Mouse (Mus musculus) intestine, embryonic 14.5 days (tissue): ENCODE results near the gene Sgpl1. TPM values are rescaled to one million over a fixed set of nuclear protein-coding genes. Genes with fewer than 3 reads are reported as not detected.
A peak's percentile ranks its signal among the peaks of the same experiment; 100 is the strongest.

Source experiments
- ATAC-seq: fragments of 200-750 bp; cut with Nextera tagmentation; replicated peaks from 2 replicates; pipeline ENCODE4 v1.8.0; 2017; ENCODE audit warnings: low read depth, moderate number of reproducible peaks, moderate TSS enrichment, moderate library complexity; ENCODE audit not compliant: low FRiP score, low TSS enrichment
- DNase-seq: peaks from one replicate; pipeline ENCODE4 v3.0.0-alpha.2; 2018; ENCODE audit warnings: low spot score
- H3K27ac ChIP-seq: fragments of 300-500 bp; sonication (generic); 2 replicates; pipeline ENCODE4 v1.5.1; 2014; ENCODE audit warnings: low read depth, mild to moderate bottlenecking, control low read depth
- H3K27me3 ChIP-seq: fragments of 300-500 bp; sonication (generic); replicated peaks from 2 replicates; pipeline ENCODE4 v1.6.1; 2014; ENCODE audit warnings: low read length, control low read depth; ENCODE audit not compliant: control insufficient read depth, insufficient read depth
- H3K36me3 ChIP-seq: fragments of 300-500 bp; sonication (generic); 2 replicates; pipeline ENCODE4 v1.6.1; 2014; ENCODE audit warnings: low read length, control low read depth; ENCODE audit not compliant: control insufficient read depth, insufficient read depth
- H3K4me1 ChIP-seq: fragments of 300-500 bp; sonication (generic); replicated peaks from 2 replicates; pipeline ENCODE4 v1.6.1; 2014; ENCODE audit warnings: low read length, control low read depth, mixed read lengths; ENCODE audit not compliant: control insufficient read depth, insufficient read depth
- H3K4me2 ChIP-seq: fragments of 300-500 bp; sonication (generic); 2 replicates; pipeline ENCODE4 v1.6.1; 2014; ENCODE audit warnings: low read length
- H3K4me3 ChIP-seq: fragments of 300-500 bp; sonication (generic); 2 replicates; pipeline ENCODE4 v1.5.1; 2014; ENCODE audit warnings: low read depth, low read length, control low read depth, mixed read lengths
- H3K9ac ChIP-seq: fragments of 300-500 bp; sonication (generic); 2 replicates; pipeline ENCODE4 v1.6.1; 2014; ENCODE audit warnings: mild to moderate bottlenecking, low read length
- H3K9me3 ChIP-seq: fragments of 300-500 bp; sonication (generic); 2 replicates; pipeline ENCODE4 v1.6.1; 2016; ENCODE audit warnings: low read length, control low read depth; ENCODE audit not compliant: control insufficient read depth
- WGBS: fragments of 180-500 bp; shearing (Covaris S2); extraction: QIAGEN DNeasy Blood & Tissue Kit; methylation state at CpG from one replicate; pipeline ENCODE4 v1.1.7; 2014; 5-methylcytosine and 5-hydroxymethylcytosine counted together
- polyA plus RNA-seq: library from polyadenylated mRNA; unstranded; fragments of >200 nt; fragmentation: Nextera tagmentation; extraction: Ambion mirVana; gene quantifications from 2 replicates; pipeline ENCODE4 v1.2.1, GENCODE M21; 2014

Sgpl1 gene
- polyA plus RNA-seq, 1 experiment from 2014 or later: 59.4 TPM

DNA sequence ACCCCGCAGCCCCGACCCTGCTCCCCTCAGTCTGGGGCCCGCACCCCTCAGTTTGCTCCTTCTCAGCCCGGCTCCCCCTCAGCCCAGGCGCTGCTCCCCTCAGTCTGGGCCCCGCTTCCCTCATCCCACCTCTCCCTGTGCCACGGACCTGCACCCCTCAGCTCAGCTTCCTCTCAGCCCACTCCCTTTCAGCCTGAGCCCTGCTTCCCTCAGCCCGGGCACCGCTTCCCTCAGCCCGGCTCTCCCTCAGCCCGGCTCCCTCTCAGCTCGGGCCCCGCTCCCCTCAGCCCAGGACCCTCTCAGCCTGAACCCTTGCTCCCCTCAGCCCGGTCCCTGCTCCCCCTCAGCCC is 721 bp downstream of the Sgpl1 start:
- H3K36me3 ChIP-seq: 0 out of 2 replicates have a peak, but pooled peaks cover 9% of the 10 kb centered on the region
- H3K9ac ChIP-seq: peak overlapping the region; percentile 82
- DNase-seq (peak; percentile 80), ATAC-seq (peak; percentile 34; the same call in 1 of the 2 replicates)
- peak overlapping the region; percentile 70 for H3K4me2 ChIP-seq
- no peaks in the 10 kb centered on the region for H3K27me3 ChIP-seq
- 1% methylated on average over 14 of the region's 14 CpGs for WGBS
- H3K4me3 ChIP-seq: peak overlapping the region; percentile 72
- H3K9me3 ChIP-seq: no peaks in the 10 kb centered on the region
- H3K27ac ChIP-seq: peak overlapping the region; percentile 93
- H3K4me1 ChIP-seq: peaks cover 3% of the 10 kb centered on the region; the same call in 1 of the 2 replicates

DNA sequence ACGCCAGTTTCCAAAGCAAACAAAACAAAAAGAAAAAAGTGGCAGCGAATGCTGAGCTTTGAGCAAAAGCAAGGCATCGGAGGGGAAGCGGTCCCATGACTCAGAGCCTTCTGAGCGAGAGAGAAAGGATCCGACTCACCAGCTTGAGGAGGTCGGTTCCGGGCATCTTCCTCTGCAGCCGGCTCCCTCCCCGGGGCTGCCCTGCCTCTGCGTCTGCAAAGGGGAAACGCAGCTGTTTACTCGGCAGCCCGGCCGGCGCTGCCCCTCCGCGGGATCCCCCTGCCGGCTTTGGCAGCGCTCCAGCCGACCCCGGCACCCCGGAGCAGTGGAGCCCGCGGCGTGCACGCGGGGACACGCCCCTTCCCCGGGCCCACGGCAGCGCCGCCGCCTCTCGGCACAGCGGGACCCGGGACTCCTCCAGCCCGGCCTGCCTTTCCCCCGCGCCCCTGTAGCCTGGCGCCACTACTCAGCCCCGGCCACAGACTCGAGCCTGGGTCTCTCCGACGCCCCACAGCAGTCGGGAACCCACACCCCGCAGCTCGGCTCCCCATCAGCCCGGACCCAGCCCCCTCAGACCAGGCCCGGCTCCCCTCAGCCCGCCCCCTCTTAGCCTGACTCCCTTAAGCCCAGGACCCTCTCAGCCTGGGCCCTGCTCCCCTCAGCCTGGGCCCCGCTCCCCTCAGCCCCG is 1.2 kb downstream of the Sgpl1 start:
- peak overlapping the region; percentile 82 for H3K9ac ChIP-seq
- ATAC-seq (peak; percentile 47), DNase-seq (peak; percentile 85)
- 0 out of 2 replicates have a peak, but pooled peaks cover 12% of the 10 kb centered on the region for H3K36me3 ChIP-seq
- H3K4me2 ChIP-seq: peak overlapping the region; percentile 70
- no peaks in the 10 kb centered on the region for H3K27me3 ChIP-seq
- H3K4me3 ChIP-seq: peak overlapping the region; percentile 72
- whole genome bisulfite sequencing: under 1% methylated on average over 45 of the region's 53 CpGs
- peaks cover 3% of the 10 kb centered on the region; the same call in 1 of the 2 replicates for H3K4me1 ChIP-seq
- H3K9me3 ChIP-seq: no peaks in the 10 kb centered on the region
- H3K27ac ChIP-seq: peak overlapping the region; percentile 93

DNA sequence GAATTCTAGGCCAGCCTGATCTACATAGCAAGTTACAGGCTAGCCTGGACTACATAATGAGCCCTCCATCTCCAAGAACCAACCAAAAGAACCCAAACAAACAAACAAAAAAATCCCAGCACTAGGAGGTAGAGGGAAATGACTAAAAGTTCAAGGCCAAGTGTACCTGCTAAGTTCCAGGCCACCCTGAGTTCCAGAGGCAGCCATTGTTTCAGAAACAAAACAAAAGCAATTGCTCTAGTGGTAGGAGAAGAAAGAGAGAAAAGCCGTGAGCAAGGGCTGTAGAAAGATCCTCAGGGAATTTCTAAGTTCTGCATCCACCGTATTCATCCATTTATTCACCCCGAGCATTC is 1.8 kb downstream of the Sgpl1 start:
- Histone ChIP-seq H3K36me3 (0 out of 2 replicates have a peak, but pooled peaks cover 12% of the 10 kb centered on the region), H3K9me3 (no peaks in the 10 kb centered on the region), H3K4me1 (peaks cover 3% of the 10 kb centered on the region; the same call in 1 of the 2 replicates), H3K27ac (peak overlapping the region; percentile 93), H3K4me3 (peak overlapping the region; percentile 72), H3K27me3 (no peaks in the 10 kb centered on the region), H3K9ac (peak overlapping the region; percentile 82), H3K4me2 (peak overlapping the region; percentile 70)
- whole genome bisulfite sequencing: 2% methylated on average over 3 of the region's 3 CpGs
- DNase-seq (no peak), ATAC-seq (no peak)

DNA sequence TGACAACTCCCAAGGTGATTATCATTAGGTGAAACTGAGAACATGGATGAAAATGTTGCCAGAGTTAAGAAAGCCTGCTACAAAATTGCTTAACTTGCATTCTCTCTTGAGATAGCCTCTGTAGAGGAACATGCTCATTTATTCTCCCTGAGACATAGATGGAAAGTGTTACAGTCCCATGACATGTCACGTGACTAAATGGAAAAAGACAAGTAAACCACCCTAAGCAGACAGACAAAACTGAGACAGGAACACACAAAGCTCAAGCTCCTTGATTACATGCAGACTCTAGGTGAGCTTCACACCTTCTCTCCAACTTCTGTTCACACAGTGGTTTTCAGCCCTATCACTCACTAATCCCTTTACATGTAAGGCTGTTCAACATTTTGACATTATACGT is 4.2 kb downstream of the Sgpl1 start:
- peaks cover 3% of the 10 kb centered on the region; the same call in 1 of the 2 replicates for H3K4me1 ChIP-seq
- ATAC-seq: no peak
- no peak overlapping the region for H3K9ac ChIP-seq
- no peaks in the 10 kb centered on the region for H3K9me3 ChIP-seq
- no peaks in the 10 kb centered on the region for H3K27me3 ChIP-seq
- no peak for DNase-seq
- no peak overlapping the region for H3K4me3 ChIP-seq
- H3K27ac ChIP-seq: no peak overlapping the region
- H3K36me3 ChIP-seq: peaks cover 18% of the 10 kb centered on the region; the same call in 1 of the 2 replicates
- H3K4me2 ChIP-seq: no peak overlapping the region
- WGBS: 96% methylated on average over 2 of the region's 2 CpGs

DNA sequence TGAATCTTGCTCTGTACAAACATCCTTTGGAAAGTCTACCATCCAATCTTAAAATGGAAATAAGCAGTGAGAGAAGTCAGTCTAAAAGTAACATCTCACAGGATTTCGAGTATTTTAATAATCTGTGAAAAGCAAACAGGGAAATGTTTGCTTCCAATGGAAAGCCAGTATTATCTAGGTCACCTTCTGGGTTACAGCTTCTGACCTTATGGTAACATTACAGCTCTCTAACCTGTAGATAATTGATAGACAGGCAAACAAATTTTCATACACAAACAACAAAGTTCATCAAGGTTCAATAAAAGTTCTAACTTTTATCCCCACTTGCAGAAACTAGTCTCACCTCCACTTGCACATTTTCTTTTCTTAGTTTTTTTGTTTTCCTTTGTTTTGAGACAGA is 9.9 kb downstream of the Sgpl1 start:
- Histone ChIP-seq H3K4me3 (no peak overlapping the region), H3K9ac (no peak overlapping the region), H3K4me2 (no peak overlapping the region), H3K4me1 (no peaks in the 10 kb centered on the region), H3K27me3 (no peaks in the 10 kb centered on the region), H3K9me3 (no peaks in the 10 kb centered on the region), H3K36me3 (peaks cover 22% of the 10 kb centered on the region; the same call in 1 of the 2 replicates), H3K27ac (no peak overlapping the region)
- ATAC-seq (no peak), DNase-seq (no peak)
- WGBS: 63% methylated on average over 1 of the region's 1 CpGs

DNA sequence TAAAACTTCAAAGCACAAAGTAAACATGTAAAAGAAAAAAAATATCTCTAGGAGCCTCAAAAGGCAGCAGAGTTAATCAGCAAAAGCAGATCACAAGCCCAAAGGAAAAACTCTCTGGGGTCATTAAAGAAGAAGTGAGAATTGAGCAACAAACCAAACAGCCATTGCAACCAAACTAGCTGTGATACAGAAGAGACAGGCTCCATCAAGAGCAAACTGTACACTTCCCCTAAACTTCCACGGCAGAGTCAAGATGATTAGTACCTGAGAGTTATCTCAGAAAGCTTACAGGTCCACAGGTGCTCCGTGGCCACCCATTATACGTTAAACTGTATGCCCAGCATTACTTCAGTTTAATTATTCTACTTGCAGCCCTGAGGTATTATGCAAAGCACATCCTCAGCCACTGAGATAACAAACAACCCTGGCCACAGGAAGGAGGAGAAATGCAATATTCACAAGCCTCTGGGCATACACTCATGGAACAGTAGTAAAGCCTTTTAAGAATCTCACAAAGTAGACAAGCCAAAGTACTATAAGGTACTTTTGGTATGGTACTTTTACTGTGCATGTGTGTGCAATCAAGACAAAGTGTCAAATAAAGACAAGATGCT is 12.2 kb downstream of the Sgpl1 start:
- no peak overlapping the region for H3K27ac ChIP-seq
- no peak overlapping the region for H3K9ac ChIP-seq
- no peak overlapping the region for H3K4me2 ChIP-seq
- no peaks in the 10 kb centered on the region for H3K9me3 ChIP-seq
- H3K4me1 ChIP-seq: no peaks in the 10 kb centered on the region
- no peak for ATAC-seq
- H3K27me3 ChIP-seq: no peaks in the 10 kb centered on the region
- DNase-seq: no peak
- H3K36me3 ChIP-seq: peaks cover 24% of the 10 kb centered on the region; the same call in 1 of the 2 replicates
- WGBS: 59% methylated on average over 3 of the region's 3 CpGs
- no peak overlapping the region for H3K4me3 ChIP-seq

DNA sequence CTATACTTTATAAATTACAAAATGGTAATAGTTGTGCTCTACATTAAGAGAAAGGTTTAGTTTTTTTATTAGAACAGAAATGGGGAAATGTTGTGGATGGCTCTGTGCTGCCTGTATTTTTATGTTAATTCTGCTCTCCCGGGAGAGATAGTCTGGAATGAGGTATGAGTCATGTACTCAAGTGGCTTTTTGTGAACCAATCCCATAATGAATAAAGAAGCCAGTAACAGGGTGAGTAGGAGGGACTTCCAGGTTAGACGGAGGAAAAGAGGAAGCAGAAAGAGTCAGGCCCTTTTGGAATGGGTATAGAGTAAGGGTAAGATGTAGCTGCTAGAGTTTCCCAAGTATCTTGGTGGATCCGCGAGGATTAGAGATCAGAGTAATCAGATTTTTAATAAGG is 13.5 kb downstream of the Sgpl1 start:
- Histone ChIP-seq H3K4me2 (no peak overlapping the region), H3K9me3 (no peaks in the 10 kb centered on the region), H3K27me3 (no peaks in the 10 kb centered on the region), H3K4me3 (no peak overlapping the region), H3K36me3 (peaks cover 17% of the 10 kb centered on the region; the same call in 1 of the 2 replicates), H3K4me1 (no peaks in the 10 kb centered on the region), H3K9ac (no peak overlapping the region), H3K27ac (no peak overlapping the region)
- DNase-seq (no peak), ATAC-seq (no peak)
- 90% methylated on average over 4 of the region's 4 CpGs for WGBS

DNA sequence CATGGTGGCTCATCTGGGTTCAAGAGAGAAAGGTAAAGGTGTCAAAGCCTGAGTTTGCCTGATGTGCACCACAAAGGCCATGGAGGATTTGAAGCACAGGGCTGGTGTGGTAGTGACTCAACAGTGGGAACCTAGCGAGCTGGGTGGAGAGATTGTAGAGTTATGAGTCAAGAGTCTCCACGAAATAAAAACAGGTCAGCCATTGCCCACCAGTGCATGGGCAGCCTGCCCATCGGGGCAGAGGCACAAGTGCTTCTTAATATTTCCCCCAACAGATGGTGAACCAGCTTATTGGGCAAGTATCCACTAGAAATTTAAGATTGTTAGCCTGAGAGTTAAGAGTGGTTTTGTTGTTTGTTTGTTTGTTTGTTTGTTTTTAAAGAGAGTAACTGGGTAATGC is 16.5 kb downstream of the Sgpl1 start:
- Histone ChIP-seq H3K36me3 (peaks cover 20% of the 10 kb centered on the region; the same call in 1 of the 2 replicates), H3K9ac (no peak overlapping the region), H3K4me2 (no peak overlapping the region), H3K27ac (no peak overlapping the region), H3K4me1 (no peaks in the 10 kb centered on the region), H3K4me3 (no peak overlapping the region), H3K9me3 (no peaks in the 10 kb centered on the region; the same call in 1 of the 2 replicates), H3K27me3 (no peaks in the 10 kb centered on the region)
- whole genome bisulfite sequencing: 90% methylated on average over 3 of the region's 3 CpGs
- ATAC-seq (no peak), DNase-seq (no peak)
